Mouse (Mus musculus) hindbrain, embryonic 12.5 days (tissue): Measurements from ENCODE around the gene Ntn5. TPM values are rescaled to one million over a fixed set of nuclear protein-coding genes. Genes with fewer than 3 reads are reported as not detected.

Source experiments
- ATAC-seq: fragments of 200-750 bp; cut with Nextera tagmentation; 2 replicates; pipeline ENCODE4 v1.8.0; 2017; ENCODE audit warnings: moderate TSS enrichment; ENCODE audit not compliant: low FRiP score
- H3K27ac ChIP-seq: fragments of 300-500 bp; sonication (generic); 2 replicates; pipeline ENCODE4 v1.5.1; 2016; ENCODE audit warnings: mild to moderate bottlenecking
- H3K27me3 ChIP-seq: fragments of 300-500 bp; sonication (generic); 2 replicates; pipeline ENCODE4 v1.6.1; 2016; ENCODE audit warnings: mild to moderate bottlenecking
- H3K36me3 ChIP-seq: fragments of 300-500 bp; sonication (generic); 2 replicates; pipeline ENCODE4 v1.6.1; 2016; ENCODE audit warnings: mild to moderate bottlenecking
- H3K4me1 ChIP-seq: fragments of 300-500 bp; sonication (generic); 2 replicates; pipeline ENCODE4 v1.6.1; 2016
- H3K4me2 ChIP-seq: fragments of 300-500 bp; sonication (generic); replicated peaks from 2 replicates; pipeline ENCODE4 v1.6.1; 2016; ENCODE audit warnings: mild to moderate bottlenecking
- H3K4me3 ChIP-seq: fragments of 300-500 bp; sonication (generic); 2 replicates; pipeline ENCODE4 v1.5.1; 2016; ENCODE audit warnings: mild to moderate bottlenecking
- H3K9ac ChIP-seq: fragments of 300-500 bp; sonication (generic); 2 replicates; pipeline ENCODE4 v1.6.1; 2016; ENCODE audit warnings: mild to moderate bottlenecking, moderate library complexity
- H3K9me3 ChIP-seq: fragments of 300-500 bp; sonication (generic); replicated peaks from 2 replicates; pipeline ENCODE4 v1.6.1; 2016; ENCODE audit warnings: mild to moderate bottlenecking
- WGBS: fragments of 180-500 bp; shearing (Covaris S2); methylation state at CpG from one replicate; pipeline ENCODE4 v1.1.7; 2016; 5-methylcytosine and 5-hydroxymethylcytosine counted together
- polyA plus RNA-seq: library from polyadenylated mRNA; unstranded; fragments of >200 nt; fragmentation: Nextera tagmentation; extraction: Ambion mirVana; gene quantifications from 2 replicates; pipeline ENCODE4 v1.2.1, GENCODE M21; 2016

Gene Ntn5
- polyA plus RNA-seq, 1 experiment from 2014 or later: 0.68 TPM

DNA sequence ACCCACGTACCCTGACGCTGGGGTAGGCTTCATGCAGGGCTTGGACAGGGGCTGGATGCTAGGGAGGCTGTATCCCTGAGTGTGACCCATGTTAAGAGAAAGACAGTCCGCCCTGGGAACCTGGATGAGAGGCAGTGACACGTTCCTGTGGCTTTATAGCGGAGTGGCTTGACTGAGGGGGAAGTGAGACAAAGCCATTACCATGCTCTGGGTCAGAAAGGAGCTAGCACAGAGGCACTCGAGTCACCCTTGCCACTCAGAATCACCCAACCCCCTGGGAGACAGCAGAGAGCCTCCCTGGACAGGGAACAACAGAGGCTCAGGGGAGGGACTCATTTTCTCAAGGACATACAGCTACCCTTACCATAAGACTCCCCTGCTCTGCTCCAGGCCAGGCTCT, 5.3 kb downstream of the Ntn5 start:
- Histone ChIP-seq H3K36me3 (no peaks in the 10 kb centered on the region), H3K27ac (no peak overlapping the region), H3K4me3 (no peak overlapping the region), H3K9ac (no peak overlapping the region), H3K27me3 (peaks cover 22% of the 10 kb centered on the region), H3K9me3 (no peaks in the 10 kb centered on the region), H3K4me2 (no peak overlapping the region), H3K4me1 (peaks cover 12% of the 10 kb centered on the region)
- no peak for ATAC-seq
- 69% methylated on average over 6 of the region's 6 CpGs for WGBS

DNA sequence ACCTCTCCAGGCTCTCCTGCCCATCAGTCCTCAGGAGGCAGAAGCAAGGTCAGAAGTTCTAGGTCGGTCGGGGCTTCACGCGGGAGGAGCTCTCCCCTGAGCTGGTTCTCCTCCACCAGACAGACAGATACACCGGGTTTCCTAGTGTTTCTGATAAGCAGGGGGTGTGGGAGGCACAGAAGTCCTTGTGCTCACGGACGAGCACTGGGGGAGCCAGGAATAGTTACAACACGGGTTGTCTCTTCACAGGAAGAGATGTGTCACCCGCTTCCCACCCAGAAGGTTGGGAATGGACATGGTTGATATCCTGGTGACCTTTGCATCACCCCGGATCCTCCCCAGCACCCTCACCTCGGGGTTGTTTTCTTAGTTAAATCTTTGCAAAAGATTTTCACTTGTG, 6.0 kb downstream of the Ntn5 start:
- Histone ChIP-seq H3K4me2 (no peak overlapping the region), H3K4me1 (peaks cover 12% of the 10 kb centered on the region), H3K9ac (no peak overlapping the region), H3K27me3 (peaks cover 22% of the 10 kb centered on the region), H3K27ac (no peak overlapping the region), H3K4me3 (no peak overlapping the region), H3K9me3 (no peaks in the 10 kb centered on the region), H3K36me3 (no peaks in the 10 kb centered on the region)
- 70% methylated on average over 11 of the region's 11 CpGs for WGBS
- ATAC-seq: no peak

GRCm38 (mm10) chr7:45692364-45692763, 8.5 kb downstream of the Ntn5 start:
- H3K27me3 ChIP-seq: peaks cover 18% of the 10 kb centered on the region
- no peaks in the 10 kb centered on the region for H3K9me3 ChIP-seq
- peaks cover 5% of the 10 kb centered on the region; the same call in 1 of the 2 replicates for H3K4me1 ChIP-seq
- H3K36me3 ChIP-seq: no peaks in the 10 kb centered on the region
- H3K4me3 ChIP-seq: no peak overlapping the region
- H3K4me2 ChIP-seq: no peak overlapping the region
- no peak overlapping the region for H3K27ac ChIP-seq
- H3K9ac ChIP-seq: no peak overlapping the region
- ATAC-seq: no peak
- WGBS: 81% methylated on average over 2 of the region's 2 CpGs

DNA sequence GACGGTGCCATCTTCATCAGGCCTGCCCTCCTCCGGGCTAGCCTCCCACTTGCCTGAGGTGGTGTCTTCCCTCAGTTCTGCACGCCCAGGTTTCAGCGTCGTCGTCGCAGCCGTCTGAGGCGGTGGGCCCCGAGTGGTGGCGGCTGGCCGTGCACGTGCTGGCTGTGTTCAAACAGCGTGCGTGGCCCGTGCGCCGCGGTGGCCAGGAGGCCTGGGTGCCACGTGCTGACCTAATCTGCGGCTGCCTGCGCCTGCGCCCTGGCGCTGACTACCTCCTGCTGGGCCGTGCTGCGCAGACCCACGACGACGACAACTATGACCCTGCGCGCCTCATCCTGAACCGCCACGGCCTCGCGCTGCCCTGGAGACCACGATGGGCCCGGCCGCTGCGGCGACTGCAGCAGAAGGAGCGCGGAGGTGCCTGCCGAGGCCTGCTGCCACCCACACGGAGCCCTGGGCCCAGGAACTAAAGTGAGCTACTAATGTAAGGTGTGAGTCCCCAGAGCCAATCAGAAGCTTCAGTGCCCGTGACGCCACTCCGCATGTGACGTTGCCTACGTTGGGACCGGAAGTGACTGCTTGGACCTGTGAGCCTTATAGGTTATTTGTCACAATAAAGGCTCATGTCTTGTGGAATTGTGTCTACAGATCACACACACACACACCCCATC, 10.2 kb downstream of the Ntn5 start, which contains the start of gene Sec1:
Sec1 (minus strand) TSS at position 482 of the 671 bp plus-strand sequence.
- no peak for ATAC-seq
- no peaks in the 10 kb centered on the region for H3K36me3 ChIP-seq
- H3K27me3 ChIP-seq: peaks cover 27% of the 10 kb centered on the region
- no peaks in the 10 kb centered on the region for H3K9me3 ChIP-seq
- no peak within 1 kb of the TSS for H3K4me2 ChIP-seq
- peaks cover 5% of the 10 kb centered on the region; the same call in 1 of the 2 replicates for H3K4me1 ChIP-seq
- no peak within 1 kb of the TSS; the same call in 1 of the 2 replicates for H3K27ac ChIP-seq
- H3K9ac ChIP-seq: no peak within 1 kb of the TSS
- no peak within 1 kb of the TSS for H3K4me3 ChIP-seq
- 89% methylated on average over 50 of the region's 50 CpGs for WGBS

GRCm38 (mm10) chr7:45695098-45695497, 11.3 kb downstream of the Ntn5 start:
- Histone ChIP-seq H3K9me3 (no peaks in the 10 kb centered on the region), H3K9ac (no peak overlapping the region), H3K36me3 (no peaks in the 10 kb centered on the region), H3K4me1 (peaks cover 14% of the 10 kb centered on the region), H3K4me3 (no peak overlapping the region), H3K27me3 (peaks cover 33% of the 10 kb centered on the region), H3K27ac (no peak overlapping the region), H3K4me2 (no peak overlapping the region)
- ATAC-seq: peak; percentile 24
- 8% methylated on average over 6 of the region's 6 CpGs for WGBS

GRCm38 (mm10) chr7:45697894-45698293, 14.1 kb downstream of the Ntn5 start:
- no peak overlapping the region for H3K4me2 ChIP-seq
- H3K9ac ChIP-seq: no peak overlapping the region
- no peaks in the 10 kb centered on the region for H3K9me3 ChIP-seq
- no peak overlapping the region for H3K4me3 ChIP-seq
- H3K4me1 ChIP-seq: peaks cover 35% of the 10 kb centered on the region
- ATAC-seq: no peak
- H3K27ac ChIP-seq: no peak overlapping the region
- WGBS: 90% methylated on average over 6 of the region's 7 CpGs
- H3K27me3 ChIP-seq: peaks cover 29% of the 10 kb centered on the region
- H3K36me3 ChIP-seq: no peaks in the 10 kb centered on the region

GRCm38 (mm10) chr7:45699523-45700141, 15.8 kb downstream of the Ntn5 start, which contains the start of gene Car11:
Car11 (plus strand) TSS chr7:45699843.
- Histone ChIP-seq H3K4me1 (peaks cover 45% of the 10 kb centered on the region), H3K4me2 (peak within 1 kb of the TSS; percentile 68), H3K27me3 (peaks cover 28% of the 10 kb centered on the region), H3K4me3 (peak within 1 kb of the TSS; percentile 45), H3K9me3 (no peaks in the 10 kb centered on the region), H3K9ac (peak within 1 kb of the TSS; percentile 67), H3K36me3 (no peaks in the 10 kb centered on the region), H3K27ac (peak within 1 kb of the TSS; percentile 68)
- ATAC-seq: no peak
- WGBS: 2% methylated on average over 36 of the region's 36 CpGs

DNA sequence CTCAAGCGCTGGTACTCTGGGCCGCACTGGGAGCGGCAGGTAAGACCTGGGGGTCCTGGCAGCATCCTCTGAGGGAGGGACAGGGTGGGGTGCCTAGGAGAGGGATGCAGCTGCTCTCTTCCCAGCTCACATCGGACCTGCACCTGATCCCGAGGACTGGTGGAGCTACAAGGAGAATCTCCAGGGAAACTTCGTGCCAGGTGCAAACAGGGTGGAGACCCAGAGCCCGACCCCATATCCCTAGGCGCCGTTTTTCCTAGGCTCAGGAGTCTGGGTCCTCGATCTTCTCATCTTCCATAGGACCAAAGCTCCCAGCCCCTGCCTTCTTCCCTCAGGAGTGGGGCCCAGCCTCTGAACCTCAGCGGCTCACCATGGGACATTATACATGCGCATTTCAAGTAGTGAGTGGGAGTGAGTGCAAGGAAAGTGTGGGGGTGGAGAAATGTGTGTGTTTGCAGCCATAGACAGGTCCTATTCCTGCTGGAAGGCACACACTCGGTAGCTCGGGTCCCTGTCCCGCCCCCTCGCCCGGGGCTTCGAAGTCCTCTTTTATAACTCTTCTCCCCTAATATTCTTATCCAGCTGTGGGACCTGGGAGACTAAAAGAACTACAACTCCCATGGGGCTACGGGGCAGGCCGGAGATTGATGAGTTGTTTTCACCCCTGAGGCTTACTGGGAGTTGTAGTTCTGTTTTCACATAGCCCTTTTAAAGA, 16.6 kb downstream of the Ntn5 start:
- H3K36me3 ChIP-seq: no peaks in the 10 kb centered on the region
- H3K9ac ChIP-seq: peak overlapping the region; percentile 67
- peak overlapping the region; percentile 68; the same call in 1 of the 2 replicates for H3K27ac ChIP-seq
- ATAC-seq: peak; percentile 9
- H3K4me2 ChIP-seq: peak overlapping the region; percentile 68
- under 1% methylated on average over 20 of the region's 20 CpGs for WGBS
- H3K4me3 ChIP-seq: peak overlapping the region; percentile 45
- H3K9me3 ChIP-seq: no peaks in the 10 kb centered on the region
- peaks cover 46% of the 10 kb centered on the region for H3K4me1 ChIP-seq
- H3K27me3 ChIP-seq: peaks cover 28% of the 10 kb centered on the region

GRCm38 (mm10) chr7:45701072-45701471, 17.2 kb downstream of the Ntn5 start:
- Histone ChIP-seq H3K9ac (peak overlapping the region; percentile 33; the same call in 1 of the 2 replicates), H3K27ac (peak overlapping the region; percentile 62), H3K36me3 (no peaks in the 10 kb centered on the region), H3K4me2 (peak overlapping the region; percentile 68), H3K4me1 (peaks cover 50% of the 10 kb centered on the region), H3K4me3 (peak overlapping the region; percentile 45), H3K9me3 (no peaks in the 10 kb centered on the region), H3K27me3 (peaks cover 28% of the 10 kb centered on the region)
- no peak for ATAC-seq
- 27% methylated on average over 11 of the region's 11 CpGs for WGBS

DNA sequence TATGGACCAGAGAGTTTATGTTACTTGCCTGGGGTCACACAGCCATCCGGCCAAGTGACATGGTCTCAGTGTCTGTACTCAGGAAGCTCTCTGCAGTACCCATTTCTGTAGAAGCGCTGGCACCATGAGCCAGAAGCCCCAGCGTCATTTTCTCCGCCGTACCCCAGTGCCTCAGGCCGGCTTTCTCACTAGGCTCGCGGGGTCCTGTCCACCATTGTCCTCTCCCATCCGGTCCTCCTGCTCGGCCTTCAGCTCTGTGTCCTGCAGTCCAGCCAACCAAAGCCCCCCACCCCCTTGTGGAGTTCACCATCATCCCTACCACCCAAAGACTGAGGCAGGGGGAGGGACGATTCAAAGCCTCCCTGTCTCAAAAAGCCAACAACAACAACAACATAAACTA, 17.8 kb downstream of the Ntn5 start:
- Histone ChIP-seq H3K27ac (no peak overlapping the region), H3K9me3 (no peaks in the 10 kb centered on the region), H3K36me3 (no peaks in the 10 kb centered on the region), H3K4me3 (no peak overlapping the region), H3K4me2 (peak overlapping the region; percentile 68), H3K4me1 (peaks cover 56% of the 10 kb centered on the region), H3K9ac (no peak overlapping the region), H3K27me3 (peaks cover 28% of the 10 kb centered on the region)
- WGBS: 90% methylated on average over 11 of the region's 11 CpGs
- ATAC-seq: no peak

- WGBS: 88% methylated on average over 11 of the region's 11 CpGs
- Histone ChIP-seq H3K27ac (no peak overlapping the region), H3K4me1 (peaks cover 63% of the 10 kb centered on the region), H3K4me2 (no peak overlapping the region), H3K36me3 (no peaks in the 10 kb centered on the region), H3K9ac (no peak overlapping the region), H3K9me3 (no peaks in the 10 kb centered on the region), H3K27me3 (peaks cover 28% of the 10 kb centered on the region), H3K4me3 (no peak overlapping the region)
- no peak for ATAC-seq
These were observed 18.5 kb downstream of the Ntn5 start for GRCm38 (mm10) chr7:45702316-45702715.

DNA sequence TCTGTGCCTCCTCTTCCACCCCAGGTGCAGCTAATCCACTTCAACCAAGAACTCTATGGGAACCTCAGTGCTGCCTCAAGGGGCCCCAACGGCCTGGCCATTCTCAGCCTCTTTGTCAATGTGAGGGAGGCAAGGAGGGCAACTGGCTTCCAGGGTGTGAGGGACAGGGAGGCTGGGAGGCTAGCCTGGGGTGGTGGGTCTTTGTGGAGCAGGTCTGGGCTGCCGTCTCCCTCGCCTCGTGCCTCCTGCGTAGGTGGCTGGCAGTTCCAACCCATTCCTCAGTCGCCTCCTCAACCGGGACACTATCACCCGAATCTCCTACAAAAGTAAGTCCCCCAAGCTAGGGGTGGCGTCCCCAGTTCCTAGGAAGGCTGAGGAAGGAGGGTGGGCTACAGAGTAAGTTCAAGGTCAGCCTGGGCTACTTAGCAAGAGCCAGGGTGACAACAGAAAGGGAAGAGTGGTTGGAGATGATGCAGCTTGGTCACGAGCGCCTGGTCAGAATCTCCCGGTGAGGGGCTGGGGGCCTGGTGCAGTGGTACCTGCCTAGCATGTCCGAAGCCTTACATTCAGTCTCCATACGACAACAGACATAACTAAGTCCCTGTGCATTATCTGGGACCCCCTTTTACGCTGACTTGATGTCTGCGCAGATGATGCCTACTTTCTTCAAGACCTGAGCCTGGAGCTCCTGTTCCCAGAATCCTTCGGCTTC, 19.1 kb downstream of the Ntn5 start:
- WGBS: 87% methylated on average over 17 of the region's 17 CpGs
- Histone ChIP-seq H3K4me2 (peak overlapping the region; percentile 94), H3K4me3 (peak overlapping the region; percentile 55; the same call in 1 of the 2 replicates), H3K27ac (peak overlapping the region; percentile 91), H3K9ac (peak overlapping the region; percentile 66), H3K4me1 (peaks cover 69% of the 10 kb centered on the region), H3K9me3 (no peaks in the 10 kb centered on the region), H3K36me3 (no peaks in the 10 kb centered on the region), H3K27me3 (peaks cover 25% of the 10 kb centered on the region)
- no peak for ATAC-seq
